Mouse (Mus musculus): ENCODE data around the gene Adgb. TPM values are rescaled to one million over a fixed set of nuclear protein-coding genes. Genes with fewer than 3 reads are reported as not detected.
A peak's percentile ranks its signal among the peaks of the same experiment; 100 is the strongest.

Adgb gene
- polyA plus RNA-seq, 1 experiment from 2014 or later = 0.15 TPM

DNA sequence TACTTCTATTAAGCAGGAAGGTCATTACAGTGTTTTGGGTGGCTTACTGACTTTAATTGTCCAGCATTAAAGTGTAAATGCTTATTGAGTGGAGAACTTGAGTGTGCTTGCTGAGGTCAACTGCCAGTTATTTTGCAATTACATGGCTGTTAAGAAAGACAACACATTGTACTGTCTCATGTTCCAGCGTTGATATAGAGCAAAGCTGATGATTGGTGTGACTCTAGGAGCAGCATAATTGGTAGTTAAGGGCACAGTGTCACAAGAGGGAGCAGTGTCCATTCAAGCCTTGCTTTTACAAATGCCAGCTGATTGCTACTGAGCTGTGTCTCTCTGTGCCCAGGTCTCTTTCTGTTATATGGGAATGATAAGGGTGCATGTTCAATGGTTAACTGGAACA, 97.5 kb downstream of the Adgb start:
- H3K4me2 ChIP-seq (ENCODE audit: low read length) = no peak overlapping the region
- no peak overlapping the region for H3K9ac ChIP-seq (ENCODE audit: low read length)
- H3K4me3 ChIP-seq (ENCODE audit: low read depth, low read length) = no peak overlapping the region
- 60% methylated on average over 1 of the region's 1 CpGs for WGBS
- ATAC-seq (no peak), DNase-seq (ENCODE audit: low spot score) (no peak)
- H3K36me3 ChIP-seq (ENCODE audit: control insufficient read depth, insufficient read depth, low read length) = no peaks in the 10 kb centered on the region
- no peak overlapping the region for H3K27ac ChIP-seq (ENCODE audit: low read depth, low read length)
- H3K9me3 ChIP-seq (replicated peaks; ENCODE audit: control insufficient read depth, low read length) = no peaks in the 10 kb centered on the region
- no peaks in the 10 kb centered on the region for H3K27me3 ChIP-seq (replicated peaks; ENCODE audit: control insufficient read depth, insufficient read depth, low read length)
- no peaks in the 10 kb centered on the region for H3K4me1 ChIP-seq (ENCODE audit: control insufficient read depth, insufficient read depth, low read length)

GRCm38 (mm10) chr10:10364025-10364424, 108.1 kb downstream of the Adgb start:
- DNase-seq (ENCODE audit: low spot score) = no peak
- WGBS = 80% methylated on average over 1 of the region's 1 CpGs
- Histone ChIP-seq H3K4me3 (ENCODE audit: low read depth, low read length) (no peak overlapping the region), H3K27ac (ENCODE audit: low read depth, low read length) (no peak overlapping the region), H3K9ac (ENCODE audit: low read length) (no peak overlapping the region), H3K9me3 (replicated peaks; ENCODE audit: control insufficient read depth, low read length) (no peaks in the 10 kb centered on the region), H3K27me3 (replicated peaks; ENCODE audit: control insufficient read depth, insufficient read depth, low read length) (no peaks in the 10 kb centered on the region), H3K4me2 (ENCODE audit: low read length) (no peak overlapping the region), H3K36me3 (ENCODE audit: control insufficient read depth, insufficient read depth, low read length) (no peaks in the 10 kb centered on the region), H3K4me1 (ENCODE audit: control insufficient read depth, insufficient read depth, low read length) (no peaks in the 10 kb centered on the region)
- no peak for ATAC-seq

DNA sequence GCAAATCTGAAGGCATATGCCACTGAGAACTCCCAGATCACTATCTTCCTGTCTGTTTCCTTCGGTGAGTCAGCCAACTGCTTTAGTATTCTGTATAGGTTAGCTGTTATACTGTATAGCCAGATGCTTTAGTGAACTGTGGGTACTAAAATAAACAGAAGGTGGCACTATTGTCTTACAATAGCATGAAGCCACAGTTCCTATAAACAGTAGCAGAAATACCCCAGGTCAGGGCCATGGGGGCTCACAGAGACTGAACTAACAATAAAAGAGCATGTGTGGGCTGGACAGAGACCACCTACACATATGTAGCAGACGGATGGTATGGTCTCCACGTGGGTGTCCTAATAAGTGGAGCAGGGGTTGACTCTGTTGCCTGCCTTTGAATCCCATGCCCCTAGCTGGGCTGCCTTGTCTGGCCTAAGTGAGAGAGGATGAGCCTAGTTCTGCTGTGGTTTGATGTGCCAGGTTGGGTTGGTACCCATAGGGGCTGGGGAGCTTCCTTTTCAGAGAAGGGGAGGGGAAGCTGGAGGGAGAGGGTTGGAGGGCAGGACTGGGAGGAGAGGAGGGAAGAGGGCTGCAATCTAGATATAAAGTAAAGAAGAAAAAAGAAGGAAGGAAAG, 116.4 kb downstream of the Adgb start:
- no peaks in the 10 kb centered on the region for H3K27me3 ChIP-seq (replicated peaks; ENCODE audit: control insufficient read depth, insufficient read depth, low read length)
- H3K36me3 ChIP-seq (ENCODE audit: control insufficient read depth, insufficient read depth, low read length) = no peaks in the 10 kb centered on the region
- 21% methylated on average over 3 of the region's 3 CpGs for WGBS
- H3K4me2 ChIP-seq (ENCODE audit: low read length) = no peak overlapping the region
- DNase-seq (ENCODE audit: low spot score) (peak; percentile 73), ATAC-seq (peak; percentile 79)
- H3K4me3 ChIP-seq (ENCODE audit: low read depth, low read length) = no peak overlapping the region
- H3K9me3 ChIP-seq (replicated peaks; ENCODE audit: control insufficient read depth, low read length) = no peaks in the 10 kb centered on the region
- no peak overlapping the region for H3K9ac ChIP-seq (ENCODE audit: low read length)
- H3K27ac ChIP-seq (ENCODE audit: low read depth, low read length) = no peak overlapping the region
- H3K4me1 ChIP-seq (ENCODE audit: control insufficient read depth, insufficient read depth, low read length) = no peaks in the 10 kb centered on the region

- DNase-seq (ENCODE audit: low spot score) (no peak), ATAC-seq (no peak)
- WGBS = 86% methylated on average over 3 of the region's 3 CpGs
- H3K4me3 ChIP-seq (ENCODE audit: low read depth, low read length) = no peak overlapping the region
- no peaks in the 10 kb centered on the region for H3K36me3 ChIP-seq (ENCODE audit: control insufficient read depth, insufficient read depth, low read length)
- no peaks in the 10 kb centered on the region for H3K4me1 ChIP-seq (ENCODE audit: control insufficient read depth, insufficient read depth, low read length)
- H3K9ac ChIP-seq (ENCODE audit: low read length) = no peak overlapping the region
- no peaks in the 10 kb centered on the region for H3K9me3 ChIP-seq (replicated peaks; ENCODE audit: control insufficient read depth, low read length)
- no peak overlapping the region for H3K4me2 ChIP-seq (ENCODE audit: low read length)
- H3K27me3 ChIP-seq (replicated peaks; ENCODE audit: control insufficient read depth, insufficient read depth, low read length) = no peaks in the 10 kb centered on the region
- H3K27ac ChIP-seq (ENCODE audit: low read depth, low read length) = no peak overlapping the region
Measured at GRCm38 (mm10) chr10:10352184-10352583, 119.9 kb downstream of the Adgb start.

GRCm38 (mm10) chr10:10350550-10350949, 121.6 kb downstream of the Adgb start:
- Histone ChIP-seq H3K4me1 (ENCODE audit: control insufficient read depth, insufficient read depth, low read length) (no peaks in the 10 kb centered on the region), H3K27me3 (replicated peaks; ENCODE audit: control insufficient read depth, insufficient read depth, low read length) (no peaks in the 10 kb centered on the region), H3K27ac (ENCODE audit: low read depth, low read length) (no peak overlapping the region), H3K9me3 (replicated peaks; ENCODE audit: control insufficient read depth, low read length) (no peaks in the 10 kb centered on the region), H3K4me2 (ENCODE audit: low read length) (no peak overlapping the region), H3K4me3 (ENCODE audit: low read depth, low read length) (no peak overlapping the region), H3K36me3 (ENCODE audit: control insufficient read depth, insufficient read depth, low read length) (no peaks in the 10 kb centered on the region), H3K9ac (ENCODE audit: low read length) (no peak overlapping the region)
- 82% methylated on average over 3 of the region's 3 CpGs for WGBS
- no peak for DNase-seq (ENCODE audit: low spot score)
- no peak for ATAC-seq

GRCm38 (mm10) chr10:10343930-10344329, 128.2 kb downstream of the Adgb start:
- H3K27ac ChIP-seq (ENCODE audit: low read depth, low read length) = no peak overlapping the region
- no peak overlapping the region for H3K9ac ChIP-seq (ENCODE audit: low read length)
- no peak overlapping the region for H3K4me2 ChIP-seq (ENCODE audit: low read length)
- H3K9me3 ChIP-seq (replicated peaks; ENCODE audit: control insufficient read depth, low read length) = no peaks in the 10 kb centered on the region
- DNase-seq (ENCODE audit: low spot score) (no peak), ATAC-seq (no peak)
- H3K4me3 ChIP-seq (ENCODE audit: low read depth, low read length) = no peak overlapping the region
- WGBS = 97% methylated on average over 3 of the region's 3 CpGs
- no peaks in the 10 kb centered on the region for H3K36me3 ChIP-seq (ENCODE audit: control insufficient read depth, insufficient read depth, low read length)
- H3K27me3 ChIP-seq (replicated peaks; ENCODE audit: control insufficient read depth, insufficient read depth, low read length) = no peaks in the 10 kb centered on the region
- H3K4me1 ChIP-seq (ENCODE audit: control insufficient read depth, insufficient read depth, low read length) = no peaks in the 10 kb centered on the region

DNA sequence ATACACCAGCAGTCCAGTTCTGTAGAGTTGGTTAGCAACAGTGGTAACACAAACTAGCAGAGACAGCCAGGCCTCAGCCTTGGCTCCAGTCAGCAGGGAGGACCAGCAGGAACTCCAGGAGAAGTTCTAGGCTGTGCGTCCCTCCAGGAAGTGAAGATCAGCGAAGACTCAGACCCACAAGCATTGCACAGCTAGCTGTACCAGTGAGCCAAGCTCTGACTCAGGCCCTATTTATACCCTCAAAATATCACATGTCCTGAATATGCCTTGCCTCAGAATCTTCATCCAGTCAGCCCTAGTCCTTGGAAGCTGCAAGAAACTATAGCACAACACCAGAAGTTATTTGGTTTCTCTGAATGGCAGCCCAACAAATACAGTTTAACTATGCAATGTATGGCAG, 146.6 kb downstream of the Adgb start:
- Histone ChIP-seq H3K9ac (ENCODE audit: low read length) (no peak overlapping the region), H3K4me3 (ENCODE audit: low read depth, low read length) (no peak overlapping the region), H3K27ac (ENCODE audit: low read depth, low read length) (no peak overlapping the region), H3K9me3 (replicated peaks; ENCODE audit: control insufficient read depth, low read length) (no peaks in the 10 kb centered on the region), H3K27me3 (replicated peaks; ENCODE audit: control insufficient read depth, insufficient read depth, low read length) (no peaks in the 10 kb centered on the region), H3K4me1 (ENCODE audit: control insufficient read depth, insufficient read depth, low read length) (peaks cover 2% of the 10 kb centered on the region; the same call in 1 of the 2 replicates), H3K36me3 (ENCODE audit: control insufficient read depth, insufficient read depth, low read length) (no peaks in the 10 kb centered on the region), H3K4me2 (ENCODE audit: low read length) (no peak overlapping the region)
- ATAC-seq (no peak), DNase-seq (ENCODE audit: low spot score) (no peak)
- 98% methylated on average over 2 of the region's 2 CpGs for WGBS

DNA sequence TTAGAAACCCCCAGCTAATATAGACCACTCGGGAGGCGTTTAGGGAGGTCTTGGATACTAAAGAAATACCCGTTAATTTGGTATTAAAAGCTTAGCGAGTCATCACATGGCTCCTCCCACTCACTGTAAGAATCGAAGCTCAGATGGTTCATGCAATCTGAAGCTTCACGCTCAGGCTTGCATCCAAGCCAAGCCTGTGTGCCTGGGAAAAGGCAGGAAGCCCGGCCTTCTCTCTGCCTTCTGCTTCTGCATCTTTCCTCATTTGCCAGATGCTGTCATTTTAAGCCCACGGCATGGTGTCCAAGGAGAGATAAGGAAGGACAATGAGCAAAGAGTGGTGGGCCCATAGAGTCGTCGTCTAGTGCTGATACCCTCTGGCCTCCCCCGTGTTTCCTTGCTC, 149.2 kb downstream of the Adgb start:
- DNase-seq (ENCODE audit: low spot score) (no peak), ATAC-seq (no peak)
- H3K9ac ChIP-seq (ENCODE audit: low read length) = no peak overlapping the region
- H3K36me3 ChIP-seq (ENCODE audit: control insufficient read depth, insufficient read depth, low read length) = no peaks in the 10 kb centered on the region
- no peak overlapping the region for H3K27ac ChIP-seq (ENCODE audit: low read depth, low read length)
- H3K4me2 ChIP-seq (ENCODE audit: low read length) = no peak overlapping the region
- no peaks in the 10 kb centered on the region for H3K27me3 ChIP-seq (replicated peaks; ENCODE audit: control insufficient read depth, insufficient read depth, low read length)
- H3K4me3 ChIP-seq (ENCODE audit: low read depth, low read length) = no peak overlapping the region
- H3K4me1 ChIP-seq (ENCODE audit: control insufficient read depth, insufficient read depth, low read length) = peaks cover 5% of the 10 kb centered on the region
- WGBS = 82% methylated on average over 11 of the region's 11 CpGs
- H3K9me3 ChIP-seq (replicated peaks; ENCODE audit: control insufficient read depth, low read length) = no peaks in the 10 kb centered on the region

DNA sequence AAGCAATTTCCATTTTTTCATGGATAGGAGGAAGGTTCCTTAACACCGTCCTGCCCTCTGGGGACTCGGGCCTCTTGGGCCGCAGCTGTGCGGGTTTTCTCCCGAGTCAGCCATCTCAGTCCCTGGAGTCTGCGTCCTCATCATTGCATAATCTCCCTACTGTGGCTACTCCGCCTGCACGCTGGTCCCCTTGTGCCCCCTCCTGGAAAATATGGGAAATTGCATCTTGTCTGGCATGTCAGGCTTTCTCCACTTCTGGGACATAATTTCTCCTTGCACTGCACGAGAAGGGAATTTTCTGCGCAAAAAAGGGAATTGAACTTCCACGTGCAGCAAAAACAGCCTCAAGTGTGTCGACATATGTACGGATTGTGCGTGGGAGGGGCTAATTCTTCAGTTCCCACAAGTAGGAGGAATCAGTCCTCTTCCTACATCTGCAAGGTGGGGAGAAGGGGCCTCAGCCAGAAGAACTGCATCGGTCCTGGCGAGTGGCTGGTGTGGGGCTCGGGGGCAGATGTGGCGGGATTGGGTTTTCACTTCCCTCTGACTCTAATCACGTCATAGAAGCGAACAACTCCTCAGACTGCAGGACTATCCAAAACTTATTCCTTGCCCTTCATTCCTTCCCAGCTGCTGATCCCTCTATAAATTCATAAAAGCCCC, 150.9 kb downstream of the Adgb start:
- Histone ChIP-seq H3K9ac (ENCODE audit: low read length) (0 out of 2 replicates have a peak overlapping the region, but pooled peaks have one; percentile 17), H3K9me3 (replicated peaks; ENCODE audit: control insufficient read depth, low read length) (no peaks in the 10 kb centered on the region), H3K27me3 (replicated peaks; ENCODE audit: control insufficient read depth, insufficient read depth, low read length) (no peaks in the 10 kb centered on the region), H3K27ac (ENCODE audit: low read depth, low read length) (no peak overlapping the region), H3K4me1 (ENCODE audit: control insufficient read depth, insufficient read depth, low read length) (peaks cover 5% of the 10 kb centered on the region), H3K36me3 (ENCODE audit: control insufficient read depth, insufficient read depth, low read length) (no peaks in the 10 kb centered on the region), H3K4me2 (ENCODE audit: low read length) (peak overlapping the region; percentile 43), H3K4me3 (ENCODE audit: low read depth, low read length) (peak overlapping the region; percentile 11; the same call in 1 of the 2 replicates)
- DNase-seq (ENCODE audit: low spot score) (peak; percentile 90), ATAC-seq (peak; percentile 98)
- WGBS = 14% methylated on average over 20 of the region's 20 CpGs
